Mouse (Mus musculus) spleen, postnatal 10 days (tissue): Measurements from ENCODE around the gene Zfp423.

Source experiments
- DNase-seq, 2 experiments: peaks; one replicate each; pipeline ENCODE4 v3.0.0; 2021 to 2022; ENCODE audit warnings: low spot score in 2 of 2

Gene Zfp423

GRCm38 (mm10) chr8:87952298-87952697 is 7.1 kb downstream of the Zfp423 start:
- DNase-seq, result no peak

- DNase-seq, result no peak
These were observed 15.0 kb downstream of the Zfp423 start for GRCm38 (mm10) chr8:87944225-87944934.

GRCm38 (mm10) chr8:87943651-87944091 is 15.7 kb downstream of the Zfp423 start:
- no peak for DNase-seq

GRCm38 (mm10) chr8:87940646-87941045 is 18.7 kb downstream of the Zfp423 start:
- no peak for DNase-seq

- DNase-seq, result no peak
These were observed 20.0 kb downstream of the Zfp423 start for GRCm38 (mm10) chr8:87939308-87939936.

- no peak for DNase-seq
These were observed 20.8 kb downstream of the Zfp423 start for GRCm38 (mm10) chr8:87938351-87939232.

GRCm38 (mm10) chr8:87937211-87937610 is 22.2 kb downstream of the Zfp423 start:
- DNase-seq, result no peak

- no peak for DNase-seq
These were observed 24.2 kb downstream of the Zfp423 start for GRCm38 (mm10) chr8:87935088-87935680.

- no peak for DNase-seq
These were observed 25.2 kb downstream of the Zfp423 start for GRCm38 (mm10) chr8:87934175-87934574.

- no peak for DNase-seq
These were observed 25.6 kb downstream of the Zfp423 start for GRCm38 (mm10) chr8:87933752-87934151.

- no peak for DNase-seq
These were observed 30.5 kb downstream of the Zfp423 start for GRCm38 (mm10) chr8:87928857-87929256.

- no peak for DNase-seq
These were observed 32.2 kb downstream of the Zfp423 start for GRCm38 (mm10) chr8:87927034-87927830.

GRCm38 (mm10) chr8:87926098-87926890 is 33.1 kb downstream of the Zfp423 start:
- DNase-seq, result no peak

GRCm38 (mm10) chr8:87922936-87923335 is 36.5 kb downstream of the Zfp423 start:
- DNase-seq, result no peak

GRCm38 (mm10) chr8:87922446-87922845 is 36.9 kb downstream of the Zfp423 start:
- no peak for DNase-seq

- DNase-seq, result no peak
These were observed 41.4 kb downstream of the Zfp423 start for GRCm38 (mm10) chr8:87918004-87918403.

- DNase-seq, result no peak
These were observed 43.6 kb downstream of the Zfp423 start for GRCm38 (mm10) chr8:87915763-87916162.

- no peak for DNase-seq
These were observed 45.0 kb downstream of the Zfp423 start for GRCm38 (mm10) chr8:87914247-87914967.

GRCm38 (mm10) chr8:87908940-87909339 is 50.5 kb downstream of the Zfp423 start:
- DNase-seq, result no peak

GRCm38 (mm10) chr8:87905404-87905803 is 54.0 kb downstream of the Zfp423 start:
- no peak for DNase-seq
